Comparison of ENCODE assay signal across 31 mouse cellular contexts in the genomic region with DNA sequence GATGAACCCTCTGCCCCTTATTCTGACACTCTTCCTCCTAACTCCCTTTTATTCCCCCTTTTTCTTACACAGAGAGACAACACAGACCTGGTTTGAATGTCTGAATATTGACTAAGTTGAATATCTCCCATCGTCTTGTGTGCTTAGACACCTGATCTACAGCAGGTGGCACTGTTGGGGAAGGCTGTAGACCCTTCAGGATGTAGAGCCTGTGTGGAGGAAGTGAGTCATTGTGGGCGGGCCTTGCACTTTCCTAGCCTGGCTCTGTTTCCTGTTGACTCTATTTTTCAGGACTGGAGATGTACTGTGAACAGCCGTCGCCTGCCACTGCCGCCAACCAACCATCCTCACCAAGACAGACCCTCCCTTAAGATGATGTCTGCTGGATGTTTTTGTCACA.
DNase-seq lines count a peak whose midpoint lies in the region; ATAC-seq and TF ChIP-seq lines count a peak whose summit lies in the region.
"Had no signal": no experiment of that assay in that cellular context is flagged by ENCODE, and none has a peak within 500 bp of the region (broad histone marks: within the 10 kb centered on the region; RNA-seq: fewer than 3 reads in every experiment).

No protein-coding gene starts in this region.

- no peaks in the 10 kb centered on the region for H3K9me3 ChIP-seq in kidney, postnatal 0 days (replicated peaks; ENCODE audit: low read length)
- H3K9me3 ChIP-seq in midbrain, postnatal 0 days (ENCODE audit: low read length): no peaks in the 10 kb centered on the region
- no peaks in the 10 kb centered on the region for H3K9me3 ChIP-seq in midbrain, embryonic 13.5 days
- H3K9me3 ChIP-seq: hindbrain, embryonic 13.5 days; kidney, embryonic 15.5 days; limb, embryonic 10.5 days; limb, embryonic 15.5 days; lung, embryonic 15.5 days; midbrain, embryonic 15.5 days had no signal

- peak; percentile 46; the same call in 1 of the 2 replicates for TF ChIP-seq CTCF in kidney, postnatal 0 days (IDR thresholded peaks at IDR 0.05; ENCODE audit: low read depth)
- peak; percentile 34 for TF ChIP-seq CTCF in midbrain, postnatal 0 days (IDR thresholded peaks at IDR 0.05)

- no peak overlapping the region for H3K4me3 ChIP-seq in kidney, postnatal 0 days (replicated peaks; ENCODE audit: low read depth, low read length)
- no peak overlapping the region for H3K4me3 ChIP-seq in midbrain, postnatal 0 days (ENCODE audit: low read depth, low read length)
- no peak overlapping the region for H3K4me3 ChIP-seq in midbrain, embryonic 13.5 days (replicated peaks)
- H3K4me3 ChIP-seq: hindbrain, embryonic 13.5 days; kidney, embryonic 15.5 days; limb, embryonic 10.5 days; limb, embryonic 15.5 days; lung, embryonic 15.5 days; midbrain, embryonic 15.5 days had no signal

- WGBS in kidney, postnatal 0 days: 89% methylated on average over 5 of the region's 5 CpGs
- 89% methylated on average over 5 of the region's 5 CpGs for WGBS in midbrain, postnatal 0 days
- 96% methylated on average over 5 of the region's 5 CpGs for WGBS in midbrain, embryonic 13.5 days

- no peak for DNase-seq in kidney, postnatal 0 days (ENCODE audit: low spot score)
- no peak for DNase-seq in kidney, postnatal 25 days
- DNase-seq in midbrain, postnatal 0 days (ENCODE audit: low spot score): no peak
- peak; percentile 83 for DNase-seq in ZHBTc4 (ENCODE audit: low read depth, low spot score)
- DNase-seq in spleen, adult 12 weeks (ENCODE audit: low spot score): no peak
- DNase-seq in liver: no peak
- DNase-seq: adrenal gland, adult 2 months; adrenal gland, postnatal 36 days; B cell, adult 2 months; cerebellum, adult 18-20 months; cerebellum, postnatal 14 days; gastrocnemius, postnatal 25 days; heart, adult 18-20 months; heart, postnatal 4 days; kidney, adult 18-20 months; kidney, postnatal 4 days; layer of hippocampus, adult 9-11 months; thymus, adult 2 months; thymus, postnatal 36 days had no signal

- H3K4me1 ChIP-seq in kidney, postnatal 0 days (replicated peaks; ENCODE audit: insufficient read depth, low read length): no peaks in the 10 kb centered on the region
- no peaks in the 10 kb centered on the region for H3K4me1 ChIP-seq in midbrain, postnatal 0 days (ENCODE audit: insufficient read depth, low read length)
- no peaks in the 10 kb centered on the region for H3K4me1 ChIP-seq in midbrain, embryonic 13.5 days (replicated peaks)
- H3K4me1 ChIP-seq: limb, embryonic 15.5 days; lung, embryonic 15.5 days; midbrain, embryonic 15.5 days had no signal

- no peak overlapping the region for H3K9ac ChIP-seq in kidney, postnatal 0 days (ENCODE audit: low read depth, low read length)
- no peak overlapping the region for H3K9ac ChIP-seq in midbrain, postnatal 0 days (replicated peaks; ENCODE audit: low read length, poor library complexity, severe bottlenecking)
- H3K9ac ChIP-seq in midbrain, embryonic 13.5 days (replicated peaks): no peak overlapping the region
- H3K9ac ChIP-seq: hindbrain, embryonic 13.5 days; kidney, embryonic 15.5 days; limb, embryonic 15.5 days; liver, embryonic 14.5 days; lung, embryonic 15.5 days; midbrain, embryonic 15.5 days had no signal

- no peaks in the 10 kb centered on the region for H3K36me3 ChIP-seq in kidney, postnatal 0 days (ENCODE audit: insufficient read depth, low read length)
- H3K36me3 ChIP-seq in midbrain, postnatal 0 days (ENCODE audit: insufficient read depth, low read length): no peaks in the 10 kb centered on the region
- H3K36me3 ChIP-seq in midbrain, embryonic 13.5 days: no peaks in the 10 kb centered on the region
- H3K36me3 ChIP-seq: G1E; hindbrain, embryonic 13.5 days; kidney, embryonic 15.5 days; limb, embryonic 10.5 days; limb, embryonic 15.5 days; lung, embryonic 15.5 days; midbrain, embryonic 15.5 days had no signal

- no peak for ATAC-seq in kidney, postnatal 0 days (replicated peaks; ENCODE audit: low FRiP score, low read depth)
- ATAC-seq in midbrain, postnatal 0 days (ENCODE audit: low FRiP score): no peak
- no peak for ATAC-seq in midbrain, embryonic 13.5 days
- ATAC-seq: activated CD4-positive, CD25-positive, alpha-beta regulatory T cell, adult 4 months; forebrain, embryonic 14.5 days; midbrain, embryonic 15.5 days had no signal

- no peak overlapping the region for H3K4me2 ChIP-seq in kidney, postnatal 0 days (ENCODE audit: low read length)
- H3K4me2 ChIP-seq in midbrain, postnatal 0 days (ENCODE audit: low read depth, low read length, poor library complexity, severe bottlenecking): no peak overlapping the region
- no peak overlapping the region for H3K4me2 ChIP-seq in midbrain, embryonic 13.5 days (replicated peaks)
- H3K4me2 ChIP-seq: heart, embryonic 11.5 days; hindbrain, embryonic 13.5 days; kidney, embryonic 15.5 days; limb, embryonic 15.5 days; lung, embryonic 15.5 days; midbrain, embryonic 15.5 days had no signal

- no peaks in the 10 kb centered on the region for H3K27me3 ChIP-seq in kidney, postnatal 0 days (ENCODE audit: insufficient read depth, low read length)
- H3K27me3 ChIP-seq in midbrain, postnatal 0 days (ENCODE audit: insufficient read depth, low read length): no peaks in the 10 kb centered on the region
- H3K27me3 ChIP-seq in midbrain, embryonic 13.5 days: no peaks in the 10 kb centered on the region
- H3K27me3 ChIP-seq: hindbrain, embryonic 13.5 days; kidney, embryonic 15.5 days; lung, embryonic 15.5 days; midbrain, embryonic 15.5 days had no signal

- H3K27ac ChIP-seq in kidney, postnatal 0 days: no peak overlapping the region
- no peak overlapping the region for H3K27ac ChIP-seq in midbrain, postnatal 0 days (ENCODE audit: low read depth, low read length)
- no peak overlapping the region for H3K27ac ChIP-seq in midbrain, embryonic 13.5 days
- H3K27ac ChIP-seq: hindbrain, embryonic 13.5 days; kidney, embryonic 15.5 days; limb, embryonic 10.5 days; limb, embryonic 15.5 days; liver, embryonic 14.5 days; lung, embryonic 15.5 days; midbrain, embryonic 15.5 days had no signal
